Mouse (Mus musculus): ENCODE data around the gene Nucb2. TPM values are rescaled to one million over a fixed set of nuclear protein-coding genes. Genes with fewer than 3 reads are reported as not detected.
A peak's percentile ranks its signal among the peaks of the same experiment; 100 is the strongest.

Gene Nucb2
- total RNA-seq (2014; rRNA removed; ENCODE audit: low replicate concordance) = 4.1 and 7.6 TPM in 2 replicates
- polyA plus RNA-seq (2015; fragmentation: Nextera tagmentation; extraction: Ambion mirVana) = 7.4 and 8.0 TPM in 2 replicates

DNA sequence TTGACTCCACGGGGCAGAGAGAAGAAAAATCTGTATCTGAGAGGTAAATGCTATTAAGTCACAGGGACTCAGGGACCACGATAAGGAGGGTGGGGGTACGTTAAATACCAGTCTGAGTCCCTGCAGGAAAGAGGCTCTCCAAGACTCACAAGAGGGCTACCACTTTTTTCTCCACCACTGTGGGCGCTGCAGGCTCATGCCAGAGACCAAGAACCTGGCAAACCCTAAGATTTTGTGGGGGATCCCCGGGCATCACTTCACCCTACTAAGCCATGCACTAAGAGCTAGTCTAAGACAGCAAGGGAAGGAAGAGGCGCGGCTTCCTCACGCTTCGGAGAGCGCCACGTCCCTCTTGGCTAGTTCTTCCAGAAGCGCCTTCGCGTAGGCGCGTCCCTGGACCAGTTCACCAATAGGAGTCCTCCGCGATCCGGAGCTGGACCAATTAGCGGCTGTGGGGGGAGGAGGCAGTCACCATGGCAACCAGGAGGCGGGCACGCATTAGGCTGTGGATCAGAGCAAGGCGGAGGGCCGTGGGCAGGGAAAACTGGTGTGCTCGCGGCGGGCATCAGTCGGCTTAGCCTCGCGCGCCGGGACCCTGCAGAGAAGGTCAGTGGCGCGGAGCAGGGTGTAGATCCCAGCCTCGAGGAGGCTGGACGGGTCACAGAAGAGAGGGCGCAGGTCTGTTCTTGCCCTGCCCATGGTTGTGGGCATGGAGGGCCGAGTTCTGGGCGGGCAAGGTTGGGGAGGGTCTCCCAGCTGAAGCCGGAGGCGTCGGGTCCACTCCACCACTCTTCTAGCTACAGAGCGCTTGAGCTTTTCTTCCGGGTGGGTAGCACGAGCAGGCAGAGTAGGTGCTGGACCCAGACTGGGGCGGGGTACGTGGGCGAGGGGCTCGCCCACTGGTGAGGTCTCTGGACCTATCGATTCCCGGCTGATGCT lies at the start of gene Nucb2:
Gene Nucb2, plus strand, starts transcription at position 491 of the 939 bp plus-strand sequence.
- under 1% methylated on average over 51 of the region's 51 CpGs for WGBS
- Histone ChIP-seq H3K9ac (replicated peaks; ENCODE audit: low read depth, low read length) (peak within 1 kb of the TSS; percentile 69), H3K4me3 (ENCODE audit: low read depth, low read length) (peak within 1 kb of the TSS; percentile 75), H3K4me1 (ENCODE audit: control insufficient read depth, insufficient read depth) (0 out of 2 replicates have a peak, but pooled peaks cover 4% of the 10 kb centered on the region), H3K27me3 (ENCODE audit: control insufficient read depth, insufficient read depth, low read length) (no peaks in the 10 kb centered on the region), H3K4me2 (ENCODE audit: low read depth, low read length) (peak within 1 kb of the TSS; percentile 90), H3K36me3 (replicated peaks; ENCODE audit: control insufficient read depth, insufficient read depth, low read length) (no peaks in the 10 kb centered on the region), H3K9me3 (replicated peaks; ENCODE audit: control insufficient read depth, low read length) (no peaks in the 10 kb centered on the region), H3K27ac (ENCODE audit: low read depth) (no peak within 1 kb of the TSS)
- TF ChIP-seq CTCF (IDR thresholded peaks at IDR 0.05; ENCODE audit: low read depth) (peak; percentile 26), EP300 (IDR thresholded peaks at IDR 0.05; ENCODE audit: low read depth) (peak; percentile 46; the same call in 1 of the 2 replicates)
- peak; percentile 98 for DNase-seq (ENCODE audit: low spot score)
- ATAC-seq (ENCODE audit: insufficient read depth, low read depth) = peak; percentile 100

DNA sequence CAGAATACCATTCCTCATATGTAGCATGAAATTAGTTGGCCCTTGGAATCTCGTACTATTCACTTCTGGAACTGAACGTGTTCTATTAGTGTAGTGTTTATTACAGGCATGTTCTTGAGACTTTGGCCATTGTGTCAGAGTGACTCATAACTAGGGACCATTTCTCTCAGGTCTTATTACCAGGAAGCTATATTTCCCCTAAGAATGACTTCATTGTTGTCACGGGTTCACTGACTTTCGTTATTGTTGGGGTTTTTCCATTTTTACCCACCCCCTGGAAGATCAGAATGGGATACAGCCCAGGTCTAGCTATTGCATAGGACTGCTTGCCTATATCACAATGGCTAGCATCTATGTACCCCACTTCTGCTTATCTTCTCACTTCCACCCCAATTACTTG lies 47.2 kb upstream of the Nucb2 start:
- H3K4me3 ChIP-seq (ENCODE audit: low read depth, low read length) = no peak overlapping the region
- no peak for TF ChIP-seq EP300 (IDR thresholded peaks at IDR 0.05; ENCODE audit: low read depth)
- no peak for TF ChIP-seq CTCF (IDR thresholded peaks at IDR 0.05; ENCODE audit: low read depth)
- H3K9me3 ChIP-seq (replicated peaks; ENCODE audit: control insufficient read depth, low read length) = no peaks in the 10 kb centered on the region
- WGBS = 55% methylated on average over 4 of the region's 4 CpGs
- DNase-seq (ENCODE audit: low spot score) = no peak
- no peak overlapping the region for H3K9ac ChIP-seq (replicated peaks; ENCODE audit: low read depth, low read length)
- peak overlapping the region; percentile 56; the same call in 1 of the 2 replicates for H3K27ac ChIP-seq (ENCODE audit: low read depth)
- H3K27me3 ChIP-seq (ENCODE audit: control insufficient read depth, insufficient read depth, low read length) = no peaks in the 10 kb centered on the region
- H3K36me3 ChIP-seq (replicated peaks; ENCODE audit: control insufficient read depth, insufficient read depth, low read length) = no peaks in the 10 kb centered on the region
- ATAC-seq (ENCODE audit: insufficient read depth, low read depth) = peak; percentile 44; the same call in 1 of the 2 replicates
- H3K4me1 ChIP-seq (ENCODE audit: control insufficient read depth, insufficient read depth) = 0 out of 2 replicates have a peak, but pooled peaks cover 4% of the 10 kb centered on the region
- H3K4me2 ChIP-seq (ENCODE audit: low read depth, low read length) = no peak overlapping the region

DNA sequence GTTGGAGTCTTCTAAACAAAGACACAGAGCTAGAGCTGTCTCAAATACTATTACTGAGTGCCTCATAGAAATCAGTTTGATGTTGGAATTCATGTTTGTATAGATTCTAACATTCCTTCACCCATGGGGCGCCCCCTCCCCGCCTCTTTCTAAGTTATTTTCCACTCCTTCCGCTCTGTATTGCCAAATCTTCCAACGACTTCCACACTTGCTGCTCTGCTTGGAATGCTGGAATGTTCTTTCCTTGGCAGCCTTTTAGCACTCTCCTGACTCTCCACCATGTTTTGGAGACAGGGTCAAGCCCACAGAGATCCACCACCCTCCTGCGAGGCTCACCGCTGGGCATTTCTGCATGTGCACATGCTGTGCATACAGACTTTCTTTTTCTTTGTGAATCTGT lies 46.8 kb upstream of the Nucb2 start:
- Histone ChIP-seq H3K4me1 (ENCODE audit: control insufficient read depth, insufficient read depth) (0 out of 2 replicates have a peak, but pooled peaks cover 5% of the 10 kb centered on the region), H3K4me2 (ENCODE audit: low read depth, low read length) (no peak overlapping the region), H3K27ac (ENCODE audit: low read depth) (peak overlapping the region; percentile 56), H3K4me3 (ENCODE audit: low read depth, low read length) (no peak overlapping the region), H3K9me3 (replicated peaks; ENCODE audit: control insufficient read depth, low read length) (no peaks in the 10 kb centered on the region), H3K9ac (replicated peaks; ENCODE audit: low read depth, low read length) (no peak overlapping the region), H3K27me3 (ENCODE audit: control insufficient read depth, insufficient read depth, low read length) (no peaks in the 10 kb centered on the region), H3K36me3 (replicated peaks; ENCODE audit: control insufficient read depth, insufficient read depth, low read length) (no peaks in the 10 kb centered on the region)
- TF ChIP-seq EP300 (IDR thresholded peaks at IDR 0.05; ENCODE audit: low read depth) = no peak
- no peak for TF ChIP-seq CTCF (IDR thresholded peaks at IDR 0.05; ENCODE audit: low read depth)
- peak; percentile 24 for DNase-seq (ENCODE audit: low spot score)
- WGBS = 54% methylated on average over 6 of the region's 6 CpGs
- peak; percentile 55 for ATAC-seq (ENCODE audit: insufficient read depth, low read depth)

DNA sequence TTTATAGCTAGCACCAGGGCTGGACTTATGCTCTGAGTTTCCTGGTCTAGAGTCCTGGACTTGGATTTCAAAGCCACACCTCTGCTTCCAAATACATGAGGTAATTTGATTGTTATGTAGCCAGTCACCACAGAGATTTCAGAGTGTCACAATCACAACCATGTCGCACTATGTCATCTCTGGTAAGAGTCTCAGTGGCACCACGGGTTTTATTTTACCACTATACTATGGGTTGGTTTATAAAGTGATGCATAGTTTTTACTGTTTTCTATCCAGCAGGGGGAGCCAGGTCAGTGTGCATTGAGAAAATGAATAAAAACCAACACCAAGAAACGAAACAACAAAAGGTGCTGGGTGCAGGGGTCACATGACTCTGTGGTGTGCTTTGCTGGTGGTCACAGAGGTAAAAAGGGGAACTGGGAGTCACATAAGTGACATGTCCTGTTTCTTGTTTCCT lies 45.2 kb upstream of the Nucb2 start:
- H3K36me3 ChIP-seq (replicated peaks; ENCODE audit: control insufficient read depth, insufficient read depth, low read length) = no peaks in the 10 kb centered on the region
- TF ChIP-seq CTCF (IDR thresholded peaks at IDR 0.05; ENCODE audit: low read depth) (peak; percentile 72), EP300 (IDR thresholded peaks at IDR 0.05; ENCODE audit: low read depth) (no peak)
- H3K27ac ChIP-seq (ENCODE audit: low read depth) = no peak overlapping the region
- DNase-seq (ENCODE audit: low spot score) (peak; percentile 62), ATAC-seq (ENCODE audit: insufficient read depth, low read depth) (peak; percentile 55)
- H3K9me3 ChIP-seq (replicated peaks; ENCODE audit: control insufficient read depth, low read length) = no peaks in the 10 kb centered on the region
- H3K9ac ChIP-seq (replicated peaks; ENCODE audit: low read depth, low read length) = no peak overlapping the region
- 24% methylated on average over 3 of the region's 3 CpGs for WGBS
- no peak overlapping the region for H3K4me3 ChIP-seq (ENCODE audit: low read depth, low read length)
- H3K27me3 ChIP-seq (ENCODE audit: control insufficient read depth, insufficient read depth, low read length) = no peaks in the 10 kb centered on the region
- no peak overlapping the region for H3K4me2 ChIP-seq (ENCODE audit: low read depth, low read length)
- 0 out of 2 replicates have a peak, but pooled peaks cover 9% of the 10 kb centered on the region for H3K4me1 ChIP-seq (ENCODE audit: control insufficient read depth, insufficient read depth)

DNA sequence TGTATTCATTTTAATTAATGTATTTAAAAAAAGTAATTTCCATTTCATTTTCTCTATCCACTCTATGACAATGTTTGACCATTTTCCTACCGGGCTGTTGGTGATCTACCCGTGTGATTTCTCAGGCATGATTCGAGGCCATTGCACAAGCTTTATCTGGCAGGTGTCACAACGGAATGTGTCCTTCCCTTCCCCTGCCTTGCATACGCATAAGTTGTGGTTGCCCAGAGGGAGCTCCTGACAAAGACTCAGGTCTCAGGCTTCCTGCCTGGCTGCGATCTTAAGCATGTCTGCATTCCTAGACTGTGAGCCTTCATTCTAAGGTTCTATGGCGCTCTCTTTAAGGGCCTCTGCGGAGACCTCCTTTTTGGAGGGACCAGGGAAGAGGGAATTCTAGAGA lies 42.1 kb upstream of the Nucb2 start:
- Histone ChIP-seq H3K4me1 (ENCODE audit: control insufficient read depth, insufficient read depth) (0 out of 2 replicates have a peak, but pooled peaks cover 9% of the 10 kb centered on the region), H3K9me3 (replicated peaks; ENCODE audit: control insufficient read depth, low read length) (no peaks in the 10 kb centered on the region), H3K4me2 (ENCODE audit: low read depth, low read length) (no peak overlapping the region), H3K27ac (ENCODE audit: low read depth) (no peak overlapping the region), H3K4me3 (ENCODE audit: low read depth, low read length) (no peak overlapping the region), H3K27me3 (ENCODE audit: control insufficient read depth, insufficient read depth, low read length) (no peaks in the 10 kb centered on the region), H3K36me3 (replicated peaks; ENCODE audit: control insufficient read depth, insufficient read depth, low read length) (no peaks in the 10 kb centered on the region), H3K9ac (replicated peaks; ENCODE audit: low read depth, low read length) (no peak overlapping the region)
- ATAC-seq (ENCODE audit: insufficient read depth, low read depth) (no peak), DNase-seq (ENCODE audit: low spot score) (no peak)
- TF ChIP-seq EP300 (IDR thresholded peaks at IDR 0.05; ENCODE audit: low read depth) (no peak), CTCF (IDR thresholded peaks at IDR 0.05; ENCODE audit: low read depth) (no peak)
- 22% methylated on average over 8 of the region's 8 CpGs for WGBS

All from heart, postnatal 0 days (tissue).